Mouse (Mus musculus): ENCODE results near the gene Fam89a. TPM values are rescaled to one million over a fixed set of nuclear protein-coding genes. Genes with fewer than 3 reads are reported as not detected.

Gene Fam89a
- 1 to 10 TPM in 1 of 2 experiments, under 1 TPM in 1; 0.50 to 1.1 TPM for polyA plus RNA-seq (2017; shearing (Covaris generic))

- peak; percentile 72 for ATAC-seq
These were observed at the start of gene Fam89a for GRCm38 (mm10) chr8:124751709-124752173. TSS of gene Fam89a (minus strand) at chr8:124751832.

GRCm38 (mm10) chr8:124800542-124800941 lies 48.9 kb upstream of the Fam89a start:
- ATAC-seq: no peak

- ATAC-seq: no peak
These were observed 44.3 kb upstream of the Fam89a start for GRCm38 (mm10) chr8:124795781-124796488.

GRCm38 (mm10) chr8:124794486-124794780 lies 42.8 kb upstream of the Fam89a start:
- no peak for ATAC-seq

GRCm38 (mm10) chr8:124793661-124794485 lies 42.2 kb upstream of the Fam89a start:
- ATAC-seq: no peak

GRCm38 (mm10) chr8:124793172-124793651 lies 41.6 kb upstream of the Fam89a start:
- peak; percentile 57 for ATAC-seq

- no peak for ATAC-seq
These were observed 41.1 kb upstream of the Fam89a start, which contains the start of gene Trim67 for GRCm38 (mm10) chr8:124792708-124793107. TSS of gene Trim67 (plus strand) at chr8:124793092.

- ATAC-seq: no peak
These were observed 40.6 kb upstream of the Fam89a start for GRCm38 (mm10) chr8:124792186-124792585.

GRCm38 (mm10) chr8:124791751-124792150 lies 40.1 kb upstream of the Fam89a start:
- ATAC-seq: no peak

GRCm38 (mm10) chr8:124790676-124791075 lies 39.0 kb upstream of the Fam89a start:
- no peak for ATAC-seq

- ATAC-seq: no peak
These were observed 33.0 kb upstream of the Fam89a start for GRCm38 (mm10) chr8:124784613-124785012.

GRCm38 (mm10) chr8:124783228-124783627 lies 31.6 kb upstream of the Fam89a start:
- ATAC-seq: no peak

GRCm38 (mm10) chr8:124782431-124782830 lies 30.8 kb upstream of the Fam89a start:
- ATAC-seq: no peak

GRCm38 (mm10) chr8:124780236-124780635 lies 28.6 kb upstream of the Fam89a start:
- ATAC-seq: no peak

- peak; percentile 36 for ATAC-seq
These were observed 24.1 kb upstream of the Fam89a start for GRCm38 (mm10) chr8:124775695-124776094.

GRCm38 (mm10) chr8:124772389-124772788 lies 20.8 kb upstream of the Fam89a start:
- ATAC-seq: no peak

- no peak for ATAC-seq
These were observed 11.4 kb upstream of the Fam89a start for GRCm38 (mm10) chr8:124763061-124763460.

- peak; percentile 37 for ATAC-seq
These were observed 6.9 kb upstream of the Fam89a start for GRCm38 (mm10) chr8:124758544-124758943.

GRCm38 (mm10) chr8:124756601-124757000 lies 5.0 kb upstream of the Fam89a start:
- ATAC-seq: peak; percentile 77

GRCm38 (mm10) chr8:124756153-124756552 lies 4.5 kb upstream of the Fam89a start:
- no peak for ATAC-seq

- no peak for ATAC-seq
These were observed 3.8 kb upstream of the Fam89a start for GRCm38 (mm10) chr8:124755481-124755880.

GRCm38 (mm10) chr8:124754792-124755190 lies 3.2 kb upstream of the Fam89a start:
- ATAC-seq: no peak

- no peak for ATAC-seq
These were observed 2.6 kb upstream of the Fam89a start for GRCm38 (mm10) chr8:124754101-124754791.
